Mouse (Mus musculus) heart, adult 18-20 months (tissue): ENCODE data around the gene Tradd. TPM values are rescaled to one million over a fixed set of nuclear protein-coding genes. Genes with fewer than 3 reads are reported as not detected.
A peak's percentile ranks its signal among the peaks of the same experiment; 100 is the strongest.

Experiments
- DNase-seq, 2 experiments: peaks; one replicate each; pipeline ENCODE4 v3.0.0; 2021 to 2022; ENCODE audit warnings: mixed read lengths in 1 of 2
- total RNA-seq, 2 experiments: library from RNA; stranded (reverse); gene quantifications; 2 replicates each; pipeline ENCODE4 v1.2.3; 2021

Tradd gene
- total RNA-seq, 2 experiments from 2014 or later: 4.9 to 5.8 TPM

DNA sequence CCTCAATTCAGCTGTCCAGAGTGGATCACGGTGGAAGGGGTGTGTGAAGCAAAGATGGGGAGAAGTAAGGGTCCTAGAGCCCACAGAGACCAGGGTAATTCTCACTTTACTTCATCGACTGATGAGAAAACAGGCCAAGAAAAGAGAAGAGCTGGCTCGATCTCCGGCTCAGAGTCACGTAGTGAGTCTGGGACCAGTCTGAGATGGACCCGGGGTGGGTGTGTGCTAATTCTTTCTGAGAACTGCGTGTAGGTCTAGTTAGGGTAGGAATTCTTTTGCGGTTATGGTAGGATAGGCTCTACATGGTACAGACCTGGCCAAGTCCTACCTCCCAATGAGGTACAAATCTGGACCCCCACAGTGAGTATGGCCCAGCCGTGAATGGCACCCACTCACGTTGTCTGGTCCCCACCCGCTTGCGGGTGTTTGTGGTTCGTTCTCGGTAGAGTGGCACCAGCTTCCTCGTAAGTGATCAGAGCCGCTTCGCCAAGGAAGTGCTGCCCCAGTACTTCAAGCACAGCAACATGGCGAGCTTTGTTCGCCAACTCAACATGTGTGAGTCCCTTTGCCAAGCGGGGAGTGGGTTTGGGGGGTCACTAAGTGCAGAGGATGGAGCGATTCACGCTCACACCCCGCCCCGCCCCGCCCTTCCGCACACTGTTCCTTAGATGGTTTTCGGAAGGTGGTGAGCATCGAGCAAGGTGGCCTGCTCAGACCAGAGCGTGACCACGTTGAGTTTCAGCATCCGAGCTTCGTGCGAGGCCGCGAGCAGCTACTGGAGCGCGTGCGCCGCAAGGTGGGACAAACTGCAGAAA, 5.9 kb upstream of the Tradd start:
- DNase-seq: no peak

DNA sequence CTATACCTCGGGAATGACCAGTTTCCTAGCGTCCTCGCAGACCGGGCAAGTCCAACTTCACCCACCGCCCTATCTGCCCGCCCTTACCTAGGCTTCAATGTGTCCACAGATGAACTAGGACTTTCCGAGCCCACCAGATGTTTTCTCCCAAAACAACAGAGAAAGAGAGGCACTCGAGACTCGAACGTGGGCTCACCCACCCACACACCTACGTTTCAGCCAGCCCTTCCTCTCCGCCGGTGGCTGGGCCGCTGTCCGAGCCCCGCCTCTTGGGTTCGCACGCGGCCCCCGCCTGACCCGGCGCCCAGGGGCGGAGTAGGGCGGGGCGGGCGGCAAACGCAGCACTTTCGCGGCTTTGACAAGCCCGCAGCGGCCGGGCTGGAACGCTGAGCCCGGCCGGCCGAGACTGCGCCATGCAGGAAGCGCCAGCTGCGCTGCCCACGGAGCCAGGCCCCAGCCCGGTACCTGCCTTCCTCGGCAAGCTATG, 5.1 kb upstream of the Tradd start, which contains the start of gene Hsf4:
Gene Hsf4, plus strand, starts transcription at position 341 of the 487 bp plus-strand sequence.
- peak; percentile 81 to 84 for DNase-seq

DNA sequence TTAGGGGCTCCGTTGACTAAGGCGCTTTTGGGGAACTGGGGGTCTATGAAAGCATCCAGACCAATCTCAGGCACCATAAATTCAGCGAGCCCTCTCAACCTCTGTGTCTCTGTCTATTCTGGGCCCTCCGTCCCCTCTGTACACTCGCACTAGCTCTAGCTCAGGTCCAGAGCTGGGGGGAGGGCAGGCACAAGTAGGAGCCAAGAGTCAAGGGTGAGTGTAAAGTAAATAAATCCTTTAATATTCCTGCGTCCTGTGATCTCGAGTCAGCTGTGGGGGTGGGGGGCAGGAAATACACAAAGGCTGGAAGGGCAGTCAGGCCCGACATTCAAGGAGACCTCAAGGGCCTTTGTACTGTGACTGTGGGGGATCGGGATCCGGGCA, 4.7 kb upstream of the Tradd start:
- DNase-seq: no peak

DNA sequence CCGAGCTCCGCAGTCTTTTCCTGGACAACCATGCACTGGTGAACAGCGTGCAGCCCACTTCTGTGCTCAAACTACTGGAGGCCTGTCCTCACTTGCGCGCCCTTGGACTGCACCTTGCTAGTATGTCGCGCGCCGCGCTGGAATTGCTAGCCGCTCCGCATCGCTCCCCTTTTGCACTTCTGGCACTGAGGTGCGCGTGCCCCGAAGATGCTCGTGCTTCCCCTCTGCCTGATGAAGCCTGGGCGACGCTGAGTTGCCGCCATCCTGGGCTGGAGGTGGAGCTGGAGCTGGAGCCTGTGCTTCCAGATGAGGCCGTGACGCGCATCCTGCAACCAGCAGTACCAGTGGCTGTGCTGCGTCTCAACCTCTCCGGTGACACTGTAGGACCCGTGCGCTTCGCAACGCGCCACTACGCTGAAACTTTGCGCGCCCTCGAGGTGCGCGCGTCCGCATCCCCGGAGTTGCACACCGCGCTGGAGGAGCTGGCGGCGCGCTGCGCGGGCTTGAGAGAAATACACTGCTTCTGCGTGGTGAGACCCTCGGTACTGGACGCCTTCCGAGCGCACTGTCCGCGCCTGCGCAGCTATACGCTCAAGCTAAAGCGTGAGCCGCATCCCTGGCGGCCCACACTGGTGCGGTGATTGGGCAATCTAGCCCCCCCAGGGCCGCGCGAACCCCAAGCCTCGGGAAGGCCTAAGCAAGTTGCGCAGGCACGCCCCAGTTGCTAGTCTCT, 4.1 kb upstream of the Tradd start:
- DNase-seq: no peak

DNA sequence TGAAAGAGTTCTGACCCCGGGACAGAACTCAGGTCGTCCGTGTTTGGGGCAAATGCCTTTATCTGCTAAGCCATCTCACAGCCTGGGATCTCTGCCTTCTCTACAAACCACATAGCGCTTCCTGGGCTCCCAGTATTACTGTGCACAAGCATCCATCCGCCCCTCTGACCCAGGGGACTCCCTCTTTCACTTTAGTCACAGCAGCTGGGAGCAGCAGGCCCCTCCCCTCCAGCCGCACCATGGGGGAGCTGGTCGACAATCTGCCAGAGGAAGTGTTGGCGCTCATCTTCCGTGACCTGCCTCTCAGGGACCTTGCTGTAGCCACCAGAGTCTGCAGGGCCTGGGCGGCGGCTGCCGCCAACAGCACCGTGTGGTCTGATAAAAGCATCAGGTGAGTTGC, 2.4 kb upstream of the Tradd start:
- no peak for DNase-seq

DNA sequence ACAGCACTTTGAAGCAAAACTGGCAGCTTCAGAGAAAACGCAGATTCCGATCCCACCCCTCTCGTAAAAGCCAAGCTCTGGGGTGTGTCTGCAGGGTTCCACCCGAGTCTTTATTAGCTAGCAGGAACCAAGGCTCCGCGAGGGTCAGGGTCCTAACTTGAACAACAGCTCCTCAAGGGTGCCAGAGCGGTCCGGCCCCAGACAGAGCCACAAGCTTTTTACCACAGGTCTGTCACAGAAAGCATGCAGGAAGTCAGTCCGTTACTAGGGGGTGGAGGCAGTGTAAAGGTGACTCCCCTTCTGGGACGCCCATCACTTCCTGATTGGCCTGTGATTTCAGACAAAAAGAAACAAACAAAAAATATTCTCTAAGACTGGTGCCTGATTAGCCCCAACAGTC, 719 bp upstream of the Tradd start:
- DNase-seq: peak in 1 of 2 experiments; percentile 48

DNA sequence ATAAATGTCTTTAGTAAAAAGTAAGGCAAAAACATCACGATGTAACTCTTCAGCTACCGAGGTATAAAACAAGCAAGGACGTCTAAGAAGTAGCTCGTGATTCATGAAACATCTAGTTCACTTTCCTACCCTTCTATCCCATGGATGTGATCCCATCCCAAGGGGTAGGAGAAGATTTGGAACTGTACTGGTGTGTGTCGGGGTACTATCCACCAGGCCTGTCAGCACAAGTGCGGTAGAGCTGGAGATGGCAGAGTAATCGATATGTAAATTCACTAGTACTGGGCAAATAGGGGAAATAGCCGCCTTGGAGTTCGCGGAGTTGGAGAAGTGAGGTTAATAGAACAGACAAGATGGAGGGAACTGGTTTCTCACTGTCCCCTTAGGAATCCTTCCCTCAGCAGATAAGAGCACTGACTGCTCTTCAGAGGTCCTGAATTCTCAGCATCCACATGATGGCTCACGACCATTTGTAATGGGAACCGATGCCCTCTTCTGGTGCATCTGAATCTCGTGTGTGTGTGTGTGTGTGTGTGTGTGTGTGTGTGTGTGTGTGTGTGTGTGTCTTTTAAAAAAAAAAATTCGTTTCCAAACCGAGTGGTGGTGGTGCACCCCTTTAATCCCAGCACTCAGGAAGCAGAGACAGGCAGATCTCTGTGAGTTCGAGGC, 1.0 kb downstream of the Tradd start:
- DNase-seq: no peak

DNA sequence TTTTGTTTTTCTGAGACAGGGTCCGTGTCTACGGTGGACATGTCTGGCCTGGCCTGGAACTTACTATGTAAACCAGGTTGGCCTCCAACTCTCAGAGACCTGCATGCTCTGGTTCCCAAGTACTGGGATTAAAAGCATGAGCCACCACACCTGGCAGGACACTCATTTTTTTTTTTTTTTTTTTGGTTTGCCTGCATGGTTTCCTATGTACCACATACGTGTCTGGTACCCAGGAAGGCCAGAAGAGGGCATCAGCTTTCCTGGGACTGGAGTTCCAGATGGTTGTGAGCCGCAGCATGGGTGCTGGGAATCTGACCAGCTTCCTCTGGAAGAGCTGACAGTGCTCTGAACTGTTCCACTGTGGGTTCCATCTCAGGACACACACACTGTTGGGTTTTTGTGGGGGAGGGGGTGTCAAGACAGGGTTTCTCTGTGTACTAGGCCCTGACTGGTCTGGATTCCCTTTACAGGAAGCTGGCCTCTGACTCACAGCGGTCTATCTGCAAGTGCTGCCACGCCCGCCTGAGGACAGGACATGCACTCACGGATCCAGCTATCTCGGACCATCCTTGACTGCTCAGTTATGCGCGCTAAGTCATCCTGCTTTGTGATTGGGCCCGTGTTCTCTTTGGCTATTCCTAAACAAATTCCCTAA, 3.0 kb downstream of the Tradd start:
- no peak for DNase-seq

DNA sequence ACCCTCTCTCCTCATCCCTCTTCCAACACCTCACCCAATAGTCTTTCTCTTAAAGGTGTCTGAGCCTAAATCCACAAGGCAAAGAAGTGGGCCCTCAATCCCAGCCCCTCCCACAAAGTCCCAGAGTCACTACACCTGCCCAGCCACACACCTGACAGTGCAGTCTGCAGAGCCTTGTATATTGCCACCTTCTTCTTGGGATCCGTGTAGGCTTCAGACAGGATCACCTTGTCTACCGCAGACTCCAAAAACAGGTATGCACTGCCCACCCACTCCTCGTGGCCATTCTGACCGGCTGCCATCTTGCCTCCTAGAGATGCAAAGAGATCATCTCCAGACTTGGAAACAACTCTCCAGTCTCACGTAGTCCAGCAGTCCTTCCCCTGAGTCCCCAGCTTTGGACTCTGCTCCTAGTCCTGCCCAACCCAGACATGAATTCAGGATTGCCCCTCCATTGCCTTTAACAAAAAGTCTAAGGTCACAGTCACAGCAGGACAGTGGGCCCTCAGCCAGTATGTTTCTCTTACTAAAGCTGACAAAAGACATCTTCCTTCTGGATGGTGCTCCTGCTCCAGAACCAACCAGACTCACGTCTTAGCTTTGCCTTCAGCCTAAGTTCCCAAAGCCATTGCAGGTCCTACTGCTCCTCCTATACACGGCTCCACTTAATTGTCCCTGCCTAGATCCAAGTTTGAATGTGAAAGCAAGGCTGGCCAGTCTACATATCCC, 3.9 kb downstream of the Tradd start:
- DNase-seq: no peak

DNA sequence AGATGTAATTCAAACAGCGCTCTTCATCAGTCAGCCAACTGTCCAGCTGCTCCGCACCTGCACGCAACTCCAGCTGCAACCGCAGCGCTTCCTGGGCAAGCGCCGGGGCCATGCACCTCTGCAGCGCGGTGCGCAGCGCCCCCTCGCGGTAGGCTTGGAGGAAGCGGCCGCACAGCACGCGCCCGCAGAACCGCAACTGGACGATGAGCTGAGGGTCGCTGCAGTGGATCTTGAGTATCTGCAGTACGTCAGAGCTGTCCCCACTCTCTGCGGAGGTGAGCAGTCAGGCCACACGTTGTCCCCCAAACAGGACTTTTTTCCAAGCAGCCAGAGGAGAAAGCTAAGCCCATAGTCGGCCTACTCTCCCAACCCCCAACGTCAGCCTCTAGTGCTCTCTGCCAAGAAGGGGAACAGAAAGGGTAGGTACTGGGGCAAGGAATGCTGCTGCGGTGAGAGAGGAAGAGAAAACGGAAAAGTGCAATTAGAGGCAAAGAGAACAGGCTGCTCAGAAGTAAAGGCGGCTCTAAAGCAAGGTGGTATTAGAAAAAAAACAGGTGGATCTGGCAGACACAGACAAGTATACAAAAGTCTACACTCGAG, 4.6 kb downstream of the Tradd start:
- peak; percentile 58 to 82 for DNase-seq

DNA sequence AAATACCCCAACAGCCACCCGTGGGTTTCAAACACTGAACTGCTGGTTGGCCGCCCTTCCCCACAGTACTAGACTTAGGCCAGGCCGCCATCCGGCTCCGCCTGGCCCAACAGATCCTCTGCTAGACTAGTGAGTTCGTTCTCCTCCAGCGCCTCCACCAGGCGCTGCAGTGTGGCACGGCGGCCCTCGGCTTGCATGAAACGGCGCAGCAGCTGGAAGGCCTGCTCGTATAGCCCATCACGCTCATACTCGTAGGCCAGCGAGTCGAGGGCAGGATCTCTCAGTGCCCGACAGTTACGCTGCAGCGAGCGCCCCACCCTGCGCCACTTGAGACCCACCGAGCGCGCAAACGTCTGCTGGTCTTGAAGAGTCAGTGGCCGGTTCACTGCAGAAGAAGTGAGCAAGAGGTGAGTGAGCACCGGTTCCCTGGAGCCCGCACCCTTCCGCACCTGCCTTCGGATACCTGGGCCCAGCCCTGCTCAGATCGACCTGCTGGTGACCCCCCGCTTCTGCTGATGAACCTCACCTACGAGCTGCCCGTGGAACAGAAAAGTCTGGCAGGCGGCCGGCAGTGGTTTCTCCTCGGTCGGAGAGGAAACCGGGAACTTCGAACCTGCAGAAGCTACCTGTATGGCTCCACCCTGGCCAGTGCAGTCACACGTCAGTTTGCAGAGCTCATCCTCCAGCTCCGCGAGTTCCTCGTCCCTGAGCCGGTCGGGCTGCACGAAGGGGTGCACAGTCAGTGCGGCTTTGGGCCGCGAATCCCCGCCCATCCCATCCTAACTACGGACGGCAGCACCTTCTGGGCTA, 5.3 kb downstream of the Tradd start:
- DNase-seq: no peak

DNA sequence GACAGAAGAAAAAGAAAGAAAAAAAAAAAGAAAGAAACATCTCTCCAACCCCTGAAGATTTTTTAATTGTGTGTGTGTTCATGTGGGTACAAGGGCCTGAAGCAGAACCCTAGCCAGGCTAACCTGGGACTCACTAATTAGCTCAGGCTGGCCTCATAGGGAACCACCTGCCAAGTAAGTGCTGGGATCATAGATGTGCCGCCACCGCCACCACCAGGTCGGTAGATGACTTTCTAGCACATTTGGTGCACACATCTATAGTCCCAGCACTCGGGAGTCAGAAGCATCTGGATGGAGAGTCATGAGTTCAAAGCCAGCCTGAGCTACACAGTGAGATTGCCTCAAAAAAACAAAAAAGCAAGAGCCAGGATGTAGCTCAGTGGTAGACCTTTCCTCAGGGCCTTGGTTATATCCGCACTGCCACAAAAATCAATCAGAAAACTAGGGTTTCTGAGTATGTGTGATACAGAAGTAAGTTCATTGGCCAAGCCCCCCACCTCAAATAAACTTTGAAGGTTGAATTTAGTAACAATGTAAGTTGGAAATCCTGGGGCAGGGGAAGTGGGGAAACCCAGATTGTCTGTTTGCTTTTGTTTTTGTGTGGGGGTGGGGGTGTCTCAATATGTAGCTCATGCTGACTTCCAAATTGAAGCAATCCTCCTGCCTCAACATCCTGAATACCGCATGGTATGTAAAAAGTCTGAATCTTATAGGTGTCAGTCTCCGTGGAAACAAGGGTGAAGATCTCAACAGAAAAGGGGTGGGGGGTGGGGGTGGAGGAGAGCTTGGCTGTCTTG, 6.9 kb downstream of the Tradd start:
- no peak for DNase-seq

DNA sequence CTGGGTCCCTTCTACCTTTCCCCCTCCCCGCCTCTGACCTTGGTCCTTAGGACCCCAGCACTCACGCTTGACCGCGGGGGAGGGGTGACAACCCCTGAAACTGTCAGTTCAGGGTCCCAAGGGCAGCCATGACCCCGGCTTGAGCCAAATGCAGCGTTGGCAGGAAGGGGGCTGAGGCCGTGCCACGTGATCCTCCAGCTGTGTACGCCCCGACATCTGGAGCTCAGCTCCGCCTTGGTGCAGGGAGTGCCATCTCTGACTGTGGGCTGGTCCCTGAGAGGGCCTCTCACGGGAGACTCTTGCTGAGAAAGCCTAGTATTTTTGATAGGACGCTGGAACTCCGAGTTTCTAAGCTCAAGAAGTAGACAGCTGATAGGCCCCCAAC, 9.5 kb downstream of the Tradd start, which contains the start of gene B3gnt9:
Gene B3gnt9, minus strand, starts transcription at position 188 of the 385 bp plus-strand sequence.
- DNase-seq: peak in 1 of 2 experiments; percentile 89

DNA sequence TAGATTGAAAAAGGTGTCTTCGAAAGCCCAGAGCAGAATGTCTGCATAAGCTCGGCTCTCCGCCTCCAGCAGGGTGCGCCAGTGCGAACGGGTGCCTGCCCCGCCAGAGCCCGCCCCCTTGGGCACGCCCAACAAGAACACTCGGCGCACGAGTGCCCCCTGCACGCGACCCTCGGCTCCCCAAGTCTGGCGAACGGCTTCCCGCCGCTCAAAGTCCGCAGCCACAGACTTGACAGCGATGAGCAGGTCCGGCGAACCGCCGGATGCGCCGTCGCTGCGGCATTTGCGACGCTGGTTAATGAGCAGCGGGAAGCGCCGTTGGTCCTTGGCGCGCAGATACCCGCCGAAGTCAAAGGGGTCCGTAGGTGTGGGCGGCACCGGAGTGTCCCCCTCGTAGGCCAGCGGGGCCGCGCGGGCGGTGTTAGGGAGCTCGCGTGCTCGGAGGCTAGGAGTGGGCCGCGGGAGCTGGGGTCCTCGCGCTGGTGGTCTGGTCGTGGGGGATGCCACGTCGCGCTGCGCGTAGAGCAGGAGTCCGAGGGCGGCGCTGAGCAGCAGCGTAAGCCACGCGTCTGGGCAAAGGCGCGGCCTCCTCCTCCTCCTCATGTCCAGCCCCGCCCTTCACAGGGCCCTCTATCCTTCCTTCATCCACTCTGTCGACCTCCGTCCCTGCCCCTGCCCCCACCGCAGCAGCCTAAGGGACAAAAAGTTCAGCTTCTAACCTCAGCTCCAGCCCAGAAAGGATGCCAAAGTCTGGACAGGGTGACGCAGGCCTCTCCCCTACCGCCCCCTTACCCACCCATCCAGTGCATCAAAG, 10.1 kb downstream of the Tradd start:
- peak; percentile 91 to 94 for DNase-seq

DNA sequence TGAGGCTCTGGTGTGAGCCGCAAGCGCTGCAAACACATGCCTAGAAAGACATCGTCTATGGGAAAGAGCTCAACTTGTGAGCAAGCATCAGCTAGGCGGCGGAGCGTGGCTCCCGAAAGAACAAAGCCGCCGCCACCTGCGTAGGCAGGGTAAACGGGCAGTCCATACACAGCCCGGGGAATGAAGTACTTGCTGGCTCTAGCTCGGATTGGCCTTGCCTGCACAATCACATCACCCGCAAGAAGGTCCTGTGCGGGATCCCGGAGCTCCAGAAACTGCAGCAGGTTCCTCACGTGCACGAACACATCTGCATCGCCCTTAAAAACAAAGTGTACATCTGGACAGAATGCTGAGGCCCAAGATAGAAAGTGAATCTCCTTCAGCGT, 10.7 kb downstream of the Tradd start:
- no peak for DNase-seq

DNA sequence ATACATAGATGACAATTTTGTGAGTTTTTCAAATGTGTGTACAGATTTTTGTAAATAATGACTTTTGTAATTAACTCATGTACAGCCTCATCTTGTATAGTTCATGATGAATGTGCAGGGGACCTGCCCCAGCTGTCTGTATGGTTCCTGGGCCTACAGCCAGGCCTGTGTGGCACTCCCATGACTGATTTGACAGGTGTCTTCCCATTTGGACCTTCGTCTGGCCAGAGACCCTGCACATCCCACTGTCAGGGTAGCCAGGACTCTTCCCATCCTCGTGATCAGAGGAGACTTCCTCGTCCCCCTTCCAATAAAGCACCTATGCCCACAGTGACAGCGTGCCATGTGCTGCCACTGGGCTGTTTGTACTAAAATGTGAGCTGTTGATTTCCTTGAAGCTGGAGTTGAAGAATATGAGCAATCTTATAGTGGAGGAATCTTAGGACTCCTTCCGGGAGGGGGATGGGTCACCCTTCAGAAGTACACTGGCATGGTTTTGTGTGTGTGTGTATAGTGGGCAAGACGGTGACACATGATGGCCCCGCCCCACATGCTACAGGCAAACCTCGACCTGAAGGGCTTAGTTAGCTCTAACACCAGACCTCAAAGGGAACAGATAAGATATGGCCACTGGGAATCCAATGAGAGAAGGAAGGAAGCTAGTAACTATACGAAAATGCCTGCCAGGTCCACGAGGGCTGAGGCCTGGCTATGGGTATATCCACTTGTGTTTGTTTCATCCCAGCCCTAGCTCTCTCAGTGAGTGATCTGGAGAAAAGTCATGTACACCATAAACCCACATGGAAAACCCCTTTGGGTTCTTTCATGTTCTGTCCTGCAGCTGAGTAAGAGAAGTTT, 11.5 kb downstream of the Tradd start:
- DNase-seq: no peak

DNA sequence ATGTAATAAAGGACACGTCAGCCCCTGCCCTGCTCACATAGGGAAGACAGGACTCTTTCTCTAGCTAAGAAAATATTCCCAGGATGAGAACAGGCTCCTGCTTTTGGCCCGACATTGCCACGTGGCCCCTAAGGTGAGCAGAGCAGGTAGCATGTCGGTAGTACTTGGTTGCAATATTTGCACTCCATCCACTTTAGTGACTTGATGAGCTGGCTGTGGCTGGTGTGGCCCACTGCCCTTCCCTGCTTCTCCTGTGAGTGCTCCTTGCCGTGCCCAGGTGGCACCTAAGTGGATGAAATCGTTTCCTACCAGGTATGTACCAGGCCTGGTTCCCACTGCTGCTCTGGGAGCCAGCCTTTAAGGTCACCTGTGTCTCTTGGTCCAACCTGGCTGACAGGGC, 12.5 kb downstream of the Tradd start:
- DNase-seq: no peak
